Mouse (Mus musculus) G1E (cell line): ENCODE data around the gene Rsph3b.
"Not testable (repeated sequence)": the region's sequence is repeated elsewhere in the genome, so short reads cannot be mapped to it uniquely, and the experiment has no call there.

ENCODE experiments used
- CTCF ChIP-seq: IDR thresholded peaks from 2 replicates; pipeline ENCODE4 v1.5.1; 2012; ENCODE audit warnings: low read depth, low read length, inconsistent platforms, mixed read lengths
- GATA1 ChIP-seq: IDR thresholded peaks from 2 replicates; pipeline ENCODE4 v1.6.1; 2012; ENCODE audit warnings: borderline replicate concordance, low read length, inconsistent platforms, mixed read lengths
- GATA2 ChIP-seq: IDR thresholded peaks from 2 replicates; pipeline ENCODE4 v1.6.1; 2012; ENCODE audit warnings: low read depth, low read length, inconsistent platforms, borderline replicate concordance
- TAL1 ChIP-seq: conservative IDR thresholded peaks from 2 replicates; pipeline ENCODE4 v1.6.1; 2012; ENCODE audit warnings: low read depth, low read length, inconsistent platforms, mixed read lengths

GRCm38 (mm10) chr17:6980144-6980543 is 31.7 kb upstream of the Rsph3b start:
- TF ChIP-seq CTCF, GATA1, TAL1, GATA2: not testable (repeated sequence)
